Mouse (Mus musculus): ENCODE data around the gene Usp24. TPM values are rescaled to one million over a fixed set of nuclear protein-coding genes. Genes with fewer than 3 reads are reported as not detected.

The Usp24 gene
- 5.6 and 6.3 TPM in 2 replicates for polyA plus RNA-seq (2015; fragmentation: Nextera tagmentation; extraction: Ambion mirVana)

- Histone ChIP-seq H3K4me2 (peak within 1 kb of the TSS; percentile 83), H3K27ac (replicated peaks) (peak within 1 kb of the TSS; percentile 88), H3K27me3 (replicated peaks) (no peaks in the 10 kb centered on the region), H3K36me3 (peaks cover 3% of the 10 kb centered on the region; the same call in 1 of the 2 replicates), H3K4me1 (peaks cover 50% of the 10 kb centered on the region), H3K4me3 (peak within 1 kb of the TSS; percentile 93), H3K9me3 (no peaks in the 10 kb centered on the region), H3K9ac (peak within 1 kb of the TSS; percentile 90)
- peak; percentile 79 for ATAC-seq (ENCODE audit: extremely low read depth, insufficient number of reproducible peaks, low FRiP score, low TSS enrichment)
- WGBS: 0% methylated on average over 57 of the region's 60 CpGs
Observed at GRCm38 (mm10) chr4:106315921-106316350, at the start of gene Usp24. Gene Usp24, plus strand, starts transcription at chr4:106316213.

GRCm38 (mm10) chr4:106276937-106277336, 39.1 kb upstream of the Usp24 start:
- H3K4me3 ChIP-seq: no peak overlapping the region
- WGBS: 58% methylated on average over 2 of the region's 2 CpGs
- H3K27me3 ChIP-seq (replicated peaks): no peaks in the 10 kb centered on the region
- no peak overlapping the region for H3K9ac ChIP-seq
- H3K9me3 ChIP-seq: no peaks in the 10 kb centered on the region
- ATAC-seq (ENCODE audit: extremely low read depth, insufficient number of reproducible peaks, low FRiP score, low TSS enrichment): no peak
- H3K36me3 ChIP-seq: no peaks in the 10 kb centered on the region
- peaks cover 23% of the 10 kb centered on the region for H3K4me1 ChIP-seq
- H3K4me2 ChIP-seq: no peak overlapping the region
- no peak overlapping the region for H3K27ac ChIP-seq (replicated peaks)

GRCm38 (mm10) chr4:106279177-106279576, 36.8 kb upstream of the Usp24 start:
- H3K9ac ChIP-seq: no peak overlapping the region
- WGBS: 20% methylated on average over 4 of the region's 4 CpGs
- H3K4me3 ChIP-seq: no peak overlapping the region
- H3K27me3 ChIP-seq (replicated peaks): no peaks in the 10 kb centered on the region
- H3K36me3 ChIP-seq: no peaks in the 10 kb centered on the region
- no peak overlapping the region for H3K4me2 ChIP-seq
- H3K9me3 ChIP-seq: peaks cover 1% of the 10 kb centered on the region; the same call in 1 of the 2 replicates
- no peak for ATAC-seq (ENCODE audit: extremely low read depth, insufficient number of reproducible peaks, low FRiP score, low TSS enrichment)
- H3K27ac ChIP-seq (replicated peaks): no peak overlapping the region
- peaks cover 30% of the 10 kb centered on the region for H3K4me1 ChIP-seq

- H3K27me3 ChIP-seq (replicated peaks): no peaks in the 10 kb centered on the region
- peak overlapping the region; percentile 17; the same call in 1 of the 2 replicates for H3K4me3 ChIP-seq
- peaks cover 30% of the 10 kb centered on the region for H3K4me1 ChIP-seq
- no peak overlapping the region for H3K9ac ChIP-seq
- no peak for ATAC-seq (ENCODE audit: extremely low read depth, insufficient number of reproducible peaks, low FRiP score, low TSS enrichment)
- H3K4me2 ChIP-seq: peak overlapping the region; percentile 56
- WGBS: 61% methylated on average over 2 of the region's 2 CpGs
- no peaks in the 10 kb centered on the region for H3K36me3 ChIP-seq
- H3K9me3 ChIP-seq: peaks cover 3% of the 10 kb centered on the region; the same call in 1 of the 2 replicates
- H3K27ac ChIP-seq (replicated peaks): peak overlapping the region; percentile 82
Observed at GRCm38 (mm10) chr4:106281128-106281491, 34.9 kb upstream of the Usp24 start.

GRCm38 (mm10) chr4:106281492-106282122, 34.4 kb upstream of the Usp24 start:
- Histone ChIP-seq H3K4me1 (peaks cover 32% of the 10 kb centered on the region), H3K4me3 (peak overlapping the region; percentile 17), H3K27ac (replicated peaks) (peak overlapping the region; percentile 82), H3K9ac (no peak overlapping the region), H3K9me3 (peaks cover 3% of the 10 kb centered on the region; the same call in 1 of the 2 replicates), H3K4me2 (peak overlapping the region; percentile 56), H3K27me3 (replicated peaks) (no peaks in the 10 kb centered on the region), H3K36me3 (no peaks in the 10 kb centered on the region)
- peak; percentile 31; the same call in 1 of the 2 replicates for ATAC-seq (ENCODE audit: extremely low read depth, insufficient number of reproducible peaks, low FRiP score, low TSS enrichment)
- WGBS: 33% methylated on average over 8 of the region's 8 CpGs

GRCm38 (mm10) chr4:106282123-106282510, 33.9 kb upstream of the Usp24 start:
- Histone ChIP-seq H3K4me2 (peak overlapping the region; percentile 56), H3K4me1 (peaks cover 37% of the 10 kb centered on the region), H3K36me3 (no peaks in the 10 kb centered on the region), H3K9me3 (peaks cover 3% of the 10 kb centered on the region; the same call in 1 of the 2 replicates), H3K4me3 (0 out of 2 replicates have a peak overlapping the region, but pooled peaks have one; percentile 17), H3K27me3 (replicated peaks) (no peaks in the 10 kb centered on the region), H3K27ac (replicated peaks) (peak overlapping the region; percentile 82), H3K9ac (no peak overlapping the region)
- ATAC-seq (ENCODE audit: extremely low read depth, insufficient number of reproducible peaks, low FRiP score, low TSS enrichment): no peak
- WGBS: 64% methylated on average over 3 of the region's 3 CpGs

- no peak; the same call in 1 of the 2 replicates for ATAC-seq (ENCODE audit: extremely low read depth, insufficient number of reproducible peaks, low FRiP score, low TSS enrichment)
- Histone ChIP-seq H3K36me3 (no peaks in the 10 kb centered on the region), H3K4me2 (no peak overlapping the region), H3K4me1 (peaks cover 13% of the 10 kb centered on the region), H3K27ac (replicated peaks) (peak overlapping the region; percentile 13; the same call in 1 of the 2 replicates), H3K9me3 (peaks cover 3% of the 10 kb centered on the region; the same call in 1 of the 2 replicates), H3K9ac (no peak overlapping the region), H3K27me3 (replicated peaks) (no peaks in the 10 kb centered on the region), H3K4me3 (no peak overlapping the region)
- WGBS: 36% methylated on average over 4 of the region's 4 CpGs
Observed at GRCm38 (mm10) chr4:106286958-106287743, 28.9 kb upstream of the Usp24 start.

GRCm38 (mm10) chr4:106290201-106290600, 25.8 kb upstream of the Usp24 start:
- Histone ChIP-seq H3K4me3 (no peak overlapping the region), H3K9ac (no peak overlapping the region), H3K36me3 (no peaks in the 10 kb centered on the region), H3K4me1 (peaks cover 18% of the 10 kb centered on the region), H3K4me2 (no peak overlapping the region), H3K27me3 (replicated peaks) (no peaks in the 10 kb centered on the region), H3K27ac (replicated peaks) (no peak overlapping the region), H3K9me3 (no peaks in the 10 kb centered on the region)
- 83% methylated on average over 2 of the region's 2 CpGs for WGBS
- ATAC-seq (ENCODE audit: extremely low read depth, insufficient number of reproducible peaks, low FRiP score, low TSS enrichment): no peak

- Histone ChIP-seq H3K36me3 (no peaks in the 10 kb centered on the region), H3K4me3 (no peak overlapping the region), H3K27ac (replicated peaks) (0 out of 2 replicates have a peak overlapping the region, but pooled peaks have one; percentile 20), H3K4me2 (no peak overlapping the region), H3K4me1 (peaks cover 10% of the 10 kb centered on the region; the same call in 1 of the 2 replicates), H3K9ac (no peak overlapping the region), H3K27me3 (replicated peaks) (no peaks in the 10 kb centered on the region), H3K9me3 (no peaks in the 10 kb centered on the region)
- 82% methylated on average over 4 of the region's 4 CpGs for WGBS
- no peak for ATAC-seq (ENCODE audit: extremely low read depth, insufficient number of reproducible peaks, low FRiP score, low TSS enrichment)
Observed at GRCm38 (mm10) chr4:106292823-106293222, 23.2 kb upstream of the Usp24 start.

GRCm38 (mm10) chr4:106293378-106294090, 22.5 kb upstream of the Usp24 start:
- 0 out of 2 replicates have a peak overlapping the region, but pooled peaks have one; percentile 20 for H3K27ac ChIP-seq (replicated peaks)
- no peak overlapping the region for H3K4me2 ChIP-seq
- no peaks in the 10 kb centered on the region for H3K9me3 ChIP-seq
- WGBS: 66% methylated on average over 6 of the region's 6 CpGs
- H3K4me3 ChIP-seq: no peak overlapping the region
- H3K36me3 ChIP-seq: no peaks in the 10 kb centered on the region
- ATAC-seq (ENCODE audit: extremely low read depth, insufficient number of reproducible peaks, low FRiP score, low TSS enrichment): no peak
- no peaks in the 10 kb centered on the region for H3K27me3 ChIP-seq (replicated peaks)
- H3K4me1 ChIP-seq: peaks cover 10% of the 10 kb centered on the region; the same call in 1 of the 2 replicates
- H3K9ac ChIP-seq: no peak overlapping the region

- Histone ChIP-seq H3K9ac (no peak overlapping the region), H3K4me1 (peaks cover 10% of the 10 kb centered on the region; the same call in 1 of the 2 replicates), H3K4me2 (no peak overlapping the region), H3K9me3 (no peaks in the 10 kb centered on the region), H3K36me3 (no peaks in the 10 kb centered on the region), H3K27ac (replicated peaks) (no peak overlapping the region), H3K4me3 (no peak overlapping the region), H3K27me3 (replicated peaks) (no peaks in the 10 kb centered on the region)
- no peak for ATAC-seq (ENCODE audit: extremely low read depth, insufficient number of reproducible peaks, low FRiP score, low TSS enrichment)
- 63% methylated on average over 4 of the region's 4 CpGs for WGBS
Observed at GRCm38 (mm10) chr4:106295696-106296095, 20.3 kb upstream of the Usp24 start.
